Mouse (Mus musculus) urinary bladder, postnatal 14 days (tissue): Measurements from ENCODE around the gene Scn5a.

Experiments
- DNase-seq: peaks from one replicate; pipeline ENCODE4 v3.0.0; 2021; ENCODE audit warnings: low spot score

The Scn5a gene

GRCm38 (mm10) chr9:119563617-119564016 lies 15.2 kb downstream of the Scn5a start:
- no peak for DNase-seq

GRCm38 (mm10) chr9:119562256-119562655 lies 16.6 kb downstream of the Scn5a start:
- DNase-seq: no peak

GRCm38 (mm10) chr9:119561746-119562145 lies 17.1 kb downstream of the Scn5a start:
- no peak for DNase-seq

- no peak for DNase-seq
Observed at GRCm38 (mm10) chr9:119559537-119560276, 19.1 kb downstream of the Scn5a start.

- DNase-seq: peak; percentile 37
Observed at GRCm38 (mm10) chr9:119558119-119558854, 20.5 kb downstream of the Scn5a start.

GRCm38 (mm10) chr9:119556043-119556442 lies 22.8 kb downstream of the Scn5a start:
- no peak for DNase-seq

GRCm38 (mm10) chr9:119547528-119547927 lies 31.3 kb downstream of the Scn5a start:
- DNase-seq: no peak

GRCm38 (mm10) chr9:119547128-119547527 lies 31.7 kb downstream of the Scn5a start:
- no peak for DNase-seq

GRCm38 (mm10) chr9:119540726-119541125 lies 38.1 kb downstream of the Scn5a start:
- no peak for DNase-seq

GRCm38 (mm10) chr9:119537823-119538222 lies 41.0 kb downstream of the Scn5a start:
- no peak for DNase-seq

GRCm38 (mm10) chr9:119531684-119532417 lies 47.0 kb downstream of the Scn5a start:
- no peak for DNase-seq

- no peak for DNase-seq
Observed at GRCm38 (mm10) chr9:119524511-119524910, 54.3 kb downstream of the Scn5a start.

- no peak for DNase-seq
Observed at GRCm38 (mm10) chr9:119523301-119523700, 55.5 kb downstream of the Scn5a start.

- no peak for DNase-seq
Observed at GRCm38 (mm10) chr9:119519116-119519515, 59.7 kb downstream of the Scn5a start.

- no peak for DNase-seq
Observed at GRCm38 (mm10) chr9:119518177-119518576, 60.6 kb downstream of the Scn5a start.

- DNase-seq: no peak
Observed at GRCm38 (mm10) chr9:119517467-119517866, 61.3 kb downstream of the Scn5a start.

GRCm38 (mm10) chr9:119516815-119517214 lies 62.0 kb downstream of the Scn5a start:
- no peak for DNase-seq

- no peak for DNase-seq
Observed at GRCm38 (mm10) chr9:119515454-119515853, 63.4 kb downstream of the Scn5a start.

GRCm38 (mm10) chr9:119514986-119515385 lies 63.8 kb downstream of the Scn5a start:
- DNase-seq: no peak

GRCm38 (mm10) chr9:119513816-119514215 lies 65.0 kb downstream of the Scn5a start:
- no peak for DNase-seq

GRCm38 (mm10) chr9:119512993-119513392 lies 65.8 kb downstream of the Scn5a start:
- DNase-seq: no peak

GRCm38 (mm10) chr9:119510902-119511301 lies 67.9 kb downstream of the Scn5a start:
- no peak for DNase-seq
